Mouse (Mus musculus) ES-E14 (cell line): Measurements from ENCODE around the gene Awat1. TPM values are rescaled to one million over a fixed set of nuclear protein-coding genes. Genes with fewer than 3 reads are reported as not detected.
A peak's percentile ranks its signal among the peaks of the same experiment; 100 is the strongest.

Source experiments
- DNase-seq: peaks from one replicate; pipeline ENCODE4 v3.0.0-alpha.2; 2013; ENCODE audit warnings: low read depth, low spot score
- H3K27ac ChIP-seq: 2 replicates; pipeline ENCODE4 v1.5.1; 2012; ENCODE audit warnings: low read depth, mild to moderate bottlenecking, low read length, moderate library complexity, mixed read lengths; ENCODE audit not compliant: poor library complexity, insufficient read depth, severe bottlenecking
- H3K36me3 ChIP-seq: 2 replicates; pipeline ENCODE4 v1.6.1; 2012; ENCODE audit warnings: mild to moderate bottlenecking, low read length, moderate library complexity, mixed read lengths; ENCODE audit not compliant: control insufficient read depth, poor library complexity, insufficient read depth, severe bottlenecking
- H3K4me1 ChIP-seq, 2 experiments: fragments of 150-350 bp in 1 of 2; sonication (generic) in 1 of 2; 2 replicates each; pipeline ENCODE4 v1.6.1; 2012; ENCODE audit warnings: low read length in 2 of 2, mild to moderate bottlenecking in 1 of 2, mixed read lengths in 1 of 2; ENCODE audit not compliant: control insufficient read depth in 2 of 2, insufficient read depth in 2 of 2, poor library complexity in 1 of 2
- H3K4me3 ChIP-seq, 2 experiments: fragments of 150-350 bp in 1 of 2; sonication (generic) in 1 of 2; 2 replicates each; pipeline ENCODE4 v1.5.1; 2012; ENCODE audit warnings: low read length in 2 of 2, low read depth in 1 of 2, mild to moderate bottlenecking in 1 of 2, mixed read lengths in 1 of 2; ENCODE audit not compliant: insufficient read depth in 1 of 2, poor library complexity in 1 of 2, severe bottlenecking in 1 of 2
- H3K9ac ChIP-seq: 2 replicates; pipeline ENCODE4 v1.6.1; 2012; ENCODE audit warnings: low read depth, mild to moderate bottlenecking, low read length, mixed read lengths; ENCODE audit not compliant: poor library complexity, insufficient read depth, severe bottlenecking
- H3K9me3 ChIP-seq: fragments of 150-350 bp; sonication (generic); 2 replicates; pipeline ENCODE4 v1.6.1; 2012; ENCODE audit warnings: low read depth, mild to moderate bottlenecking, low read length; ENCODE audit not compliant: control insufficient read depth, insufficient read depth
- CHD2 ChIP-seq: IDR thresholded peaks from 2 replicates; pipeline ENCODE4 v1.6.1; 2014; ENCODE audit warnings: mild to moderate bottlenecking, low read depth, low read length, inconsistent platforms
- HCFC1 ChIP-seq: IDR thresholded peaks from 2 replicates; pipeline ENCODE4 v1.6.1; 2012; ENCODE audit warnings: low read length, inconsistent platforms, borderline replicate concordance; ENCODE audit not compliant: insufficient read depth
- MAFK ChIP-seq: IDR thresholded peaks from 2 replicates; pipeline ENCODE4 v1.6.1; 2014; ENCODE audit warnings: mild to moderate bottlenecking, low read depth, low read length, inconsistent platforms; ENCODE audit not compliant: insufficient read depth
- ZC3H11A ChIP-seq: IDR thresholded peaks from 2 replicates; pipeline ENCODE4 v1.6.1; 2012; ENCODE audit warnings: low read depth, mild to moderate bottlenecking, inconsistent platforms, low read length, borderline replicate concordance
- ZNF384 ChIP-seq: IDR thresholded peaks from 2 replicates; pipeline ENCODE4 v1.6.1; 2012; ENCODE audit warnings: low read depth, low read length, inconsistent platforms
- in situ Hi-C, 2 experiments: fragments of 600-800 bp; cut with MboI; formaldehyde crosslinking; loops; one replicate each; pipeline ENCODE4 v1.15.1; 2025; ENCODE audit warnings: low sequenced_read_pairs in 2 of 2, inconsistent platforms in 1 of 2; ENCODE audit not compliant: unreplicated experiment in 2 of 2
- total RNA-seq: library from RNA; depleted of rRNA; stranded (reverse); fragments of 300-350 nt; gene quantifications from 2 replicates; pipeline ENCODE4 v1.2.3, GENCODE M21; 2012; rRNA removed

The Awat1 gene
- total RNA-seq, 1 experiment, result not detected

DNA sequence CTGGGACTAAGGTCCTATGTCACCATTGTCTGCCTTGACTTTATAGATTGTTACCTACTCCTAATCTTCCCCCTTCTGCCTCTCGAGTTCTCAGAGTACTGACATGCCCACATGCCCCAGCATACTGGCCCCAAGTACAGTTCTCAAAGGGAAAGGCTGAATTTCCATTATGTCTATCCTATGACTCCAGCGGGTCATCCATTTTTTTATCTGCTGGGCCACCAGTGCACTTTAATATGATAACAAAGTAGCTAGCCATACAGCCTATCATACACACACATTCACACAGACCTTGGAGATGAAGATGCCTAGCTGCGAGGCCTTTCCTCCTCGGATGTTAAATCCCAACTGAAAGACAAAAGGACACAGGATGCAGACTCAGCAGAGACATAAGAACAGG is 52.2 kb downstream of the Awat1 start:
- H3K4me3 ChIP-seq, result no peak overlapping the region
- peaks cover 2% of the 10 kb centered on the region; the same call in 1 of the 2 replicates for H3K36me3 ChIP-seq
- no peaks in the 10 kb centered on the region for H3K9me3 ChIP-seq
- TF ChIP-seq MAFK (no peak), HCFC1 (no peak), ZC3H11A (no peak), ZNF384 (no peak), CHD2 (no peak)
- no peaks in the 10 kb centered on the region; a peak in 1 of 4 replicates for H3K4me1 ChIP-seq
- in situ Hi-C loops, result no loop called here
- H3K9ac ChIP-seq, result no peak overlapping the region
- H3K27ac ChIP-seq, result no peak overlapping the region
- DNase-seq, result no peak

DNA sequence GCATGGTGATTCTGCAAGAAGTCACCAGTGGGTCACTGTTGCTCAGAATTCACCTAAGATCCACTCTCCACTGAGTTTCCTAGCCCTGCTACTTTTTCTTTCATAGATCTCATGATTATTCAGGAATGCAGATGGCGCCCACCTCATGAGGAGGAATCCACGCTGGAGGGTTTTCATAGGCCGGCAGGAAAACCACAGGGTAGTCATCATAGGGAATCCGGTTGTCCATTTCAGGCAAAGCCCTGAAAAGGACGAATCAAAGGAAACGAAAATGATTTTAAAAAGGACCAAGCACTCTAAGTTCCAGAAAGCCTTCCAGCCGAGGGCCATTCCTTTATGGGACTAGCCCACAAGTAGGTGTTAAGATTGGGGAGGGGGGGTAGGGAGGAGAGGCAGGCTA is 53.1 kb downstream of the Awat1 start:
- in situ Hi-C loops, result no loop called here
- no peak overlapping the region for H3K27ac ChIP-seq
- no peak for DNase-seq
- H3K4me3 ChIP-seq, result peak overlapping the region; percentile 91
- H3K9me3 ChIP-seq, result no peaks in the 10 kb centered on the region
- H3K4me1 ChIP-seq, result no peaks in the 10 kb centered on the region; a peak in 1 of 4 replicates
- peak overlapping the region; percentile 74 for H3K9ac ChIP-seq
- TF ChIP-seq CHD2 (no peak), HCFC1 (no peak), ZC3H11A (no peak), MAFK (no peak), ZNF384 (no peak)
- peaks cover 2% of the 10 kb centered on the region; the same call in 1 of the 2 replicates for H3K36me3 ChIP-seq

GRCm38 (mm10) chrX:100625546-100625801 is 53.4 kb downstream of the Awat1 start, which contains the start of gene Kif4:
Kif4 (plus strand) TSS chrX:100625737.
- Histone ChIP-seq H3K4me3 (peak within 1 kb of the TSS; percentile 91), H3K9ac (peak within 1 kb of the TSS; percentile 93), H3K36me3 (peaks cover 2% of the 10 kb centered on the region; the same call in 1 of the 2 replicates), H3K9me3 (no peaks in the 10 kb centered on the region), H3K4me1 (no peaks in the 10 kb centered on the region; a peak in 1 of 4 replicates), H3K27ac (peak within 1 kb of the TSS; percentile 88)
- in situ Hi-C loops, result no loop called here
- TF ChIP-seq ZC3H11A, result no peak
- no peak for TF ChIP-seq ZNF384
- no peak for TF ChIP-seq HCFC1
- no peak for TF ChIP-seq MAFK
- no peak for DNase-seq

DNA sequence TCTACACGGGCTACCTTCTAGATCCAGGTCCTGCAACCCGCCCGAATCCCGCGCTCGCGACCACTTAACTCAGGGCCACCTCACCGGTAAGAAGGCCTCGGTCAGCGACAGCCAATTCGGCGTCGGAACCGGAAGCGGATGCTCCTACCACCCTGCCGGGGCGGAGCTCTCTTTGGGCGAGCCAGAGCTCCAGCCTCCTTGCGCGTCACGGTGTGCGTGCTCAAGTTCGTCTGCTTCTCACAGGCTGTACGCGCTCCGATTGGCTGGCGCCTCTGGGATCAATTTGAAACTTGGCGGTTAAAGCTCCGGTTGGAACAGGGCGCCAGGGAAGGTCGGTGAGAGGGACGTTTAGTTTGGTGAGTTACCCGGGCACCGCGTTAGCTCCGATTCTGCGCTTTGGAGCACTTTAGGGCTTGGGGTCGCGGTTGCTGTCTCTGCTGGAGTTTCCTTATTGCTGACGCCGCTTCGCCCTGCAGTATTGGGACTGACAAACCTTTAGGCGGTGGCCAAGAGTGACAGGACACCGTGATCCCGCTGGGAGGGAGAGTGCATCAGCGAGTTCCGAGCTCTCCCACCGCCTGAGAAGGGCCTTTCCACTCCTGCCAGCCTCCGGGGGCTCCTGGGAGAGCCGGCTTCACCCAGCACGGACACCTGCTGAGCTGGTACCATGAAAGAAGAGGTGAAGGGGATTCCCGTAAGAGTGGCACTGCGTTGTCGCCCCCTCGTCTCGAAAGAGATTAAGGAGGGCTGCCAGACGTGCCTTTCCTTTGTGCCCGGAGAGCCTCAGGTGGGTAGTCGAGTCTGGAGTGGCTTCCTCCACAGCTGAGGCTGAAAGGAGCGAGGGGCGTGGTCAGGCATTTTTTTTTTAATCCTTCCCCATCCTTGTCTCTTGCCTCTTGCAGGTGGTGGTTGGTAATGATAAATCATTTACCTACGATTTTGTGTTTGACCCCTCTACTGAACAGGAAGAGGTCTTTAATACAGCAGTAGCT is 54.0 kb downstream of the Awat1 start, which contains the start of gene Pdzd11:
Gene Pdzd11 (minus strand): TSS at position 767 of the 992 bp plus-strand sequence.
- H3K4me3 ChIP-seq, result peak within 1 kb of the TSS; percentile 91
- H3K27ac ChIP-seq, result peak within 1 kb of the TSS; percentile 88
- H3K9me3 ChIP-seq, result no peaks in the 10 kb centered on the region
- in situ Hi-C loops, result no loop called here
- H3K4me1 ChIP-seq, result no peaks in the 10 kb centered on the region; a peak in 1 of 4 replicates
- DNase-seq, result peak; percentile 77
- peak within 1 kb of the TSS; percentile 93 for H3K9ac ChIP-seq
- H3K36me3 ChIP-seq, result peaks cover 2% of the 10 kb centered on the region; the same call in 1 of the 2 replicates
- no peak for TF ChIP-seq ZC3H11A
- peak; percentile 24; the same call in 1 of the 2 replicates for TF ChIP-seq ZNF384

Other genes with a start within 250 kb of the Awat1 start
- 3.7 and 4.6 TPM in 2 replicates for gene Otud6a, start 143.2 kb upstream of the Awat1 start, total RNA-seq
- gene Awat2, start 129.5 kb upstream of the Awat1 start, total RNA-seq, result 1.2 and 1.6 TPM in 2 replicates
- gene Igbp1, start 78.0 kb upstream of the Awat1 start, total RNA-seq, result 83.4 and 118 TPM in 2 replicates
- gene Dgat2l6, start 47.4 kb upstream of the Awat1 start, total RNA-seq, result not detected in 2 replicates
- 0.05 TPM in 1 of 2 replicates, not detected in the other for gene P2ry4, start 22.6 kb downstream of the Awat1 start, total RNA-seq
- not detected in 2 replicates for gene Arr3, start 33.2 kb downstream of the Awat1 start, total RNA-seq
- gene Kif4, start 53.5 kb downstream of the Awat1 start, total RNA-seq, result 24.5 and 25.4 TPM in 2 replicates
- gene Pdzd11, start 54.3 kb downstream of the Awat1 start, total RNA-seq, result 22.3 and 38.7 TPM in 2 replicates
- gene Gdpd2, start 157.6 kb downstream of the Awat1 start, total RNA-seq, result 0.22 and 0.32 TPM in 2 replicates
- gene Dlg3, start 195.5 kb downstream of the Awat1 start, total RNA-seq, result 13.1 and 15.3 TPM in 2 replicates